Mouse (Mus musculus): Measurements from ENCODE around the gene Poc1b. TPM values are rescaled to one million over a fixed set of nuclear protein-coding genes. Genes with fewer than 3 reads are reported as not detected.
"Not testable (repeated sequence)": the region's sequence is repeated elsewhere in the genome, so short reads cannot be mapped to it uniquely, and the experiment has no call there.

Gene Poc1b
- total RNA-seq, 1 experiment = 3.6 TPM

- Histone ChIP-seq H3K36me3 (ENCODE audit: control insufficient read depth, insufficient read depth, low read length, poor library complexity, severe bottlenecking) (no peaks in the 10 kb centered on the region), H3K9ac (ENCODE audit: insufficient read depth, low read depth, low read length, poor library complexity, severe bottlenecking) (no peak overlapping the region), H3K4me3 (ENCODE audit: insufficient read depth in 1 of 2, low read depth in 1 of 2, low read length in 2 of 2, poor library complexity in 1 of 2, severe bottlenecking in 1 of 2) (no peak overlapping the region), H3K27ac (ENCODE audit: insufficient read depth, low read depth, low read length, poor library complexity, severe bottlenecking) (no peak overlapping the region), H3K4me1 (ENCODE audit: control insufficient read depth in 2 of 2, insufficient read depth in 2 of 2, low read length in 2 of 2, poor library complexity in 1 of 2) (peaks cover 1 to 16% of the 10 kb centered on the region in 2 experiments; a peak in 2 of 4 replicates), H3K9me3 (ENCODE audit: control insufficient read depth, insufficient read depth, low read depth, low read length) (no peaks in the 10 kb centered on the region)
- TF ChIP-seq ZC3H11A (IDR thresholded peaks at IDR 0.05; ENCODE audit: borderline replicate concordance, low read depth, low read length) (no peak), ZNF384 (IDR thresholded peaks at IDR 0.05; ENCODE audit: low read depth, low read length) (no peak), CHD2 (IDR thresholded peaks at IDR 0.05; ENCODE audit: low read depth, low read length) (no peak), HCFC1 (IDR thresholded peaks at IDR 0.05; ENCODE audit: borderline replicate concordance, insufficient read depth, low read length) (no peak), MAFK (IDR thresholded peaks at IDR 0.05; ENCODE audit: insufficient read depth, low read depth, low read length) (no peak)
- in situ Hi-C loops (cut with MboI; ENCODE audit: low sequenced_read_pairs in 2 of 2, unreplicated experiment in 2 of 2) = no loop called here
- no peak for DNase-seq (ENCODE audit: low read depth, low spot score)
Observed at GRCm38 (mm10) chr10:99211021-99211420, 104.2 kb downstream of the Poc1b start.

- Histone ChIP-seq H3K9me3 (ENCODE audit: control insufficient read depth, insufficient read depth, low read depth, low read length) (no peaks in the 10 kb centered on the region), H3K4me1 (ENCODE audit: control insufficient read depth in 2 of 2, insufficient read depth in 2 of 2, low read length in 2 of 2, poor library complexity in 1 of 2) (peaks cover 1 to 15% of the 10 kb centered on the region in 2 experiments; a peak in 2 of 4 replicates), H3K4me3 (ENCODE audit: insufficient read depth in 1 of 2, low read depth in 1 of 2, low read length in 2 of 2, poor library complexity in 1 of 2, severe bottlenecking in 1 of 2) (no peak overlapping the region), H3K27ac (ENCODE audit: insufficient read depth, low read depth, low read length, poor library complexity, severe bottlenecking) (no peak overlapping the region), H3K36me3 (ENCODE audit: control insufficient read depth, insufficient read depth, low read length, poor library complexity, severe bottlenecking) (no peaks in the 10 kb centered on the region), H3K9ac (ENCODE audit: insufficient read depth, low read depth, low read length, poor library complexity, severe bottlenecking) (no peak overlapping the region)
- in situ Hi-C loops (cut with MboI; ENCODE audit: low sequenced_read_pairs in 2 of 2, unreplicated experiment in 2 of 2) = no loop called here
- DNase-seq (ENCODE audit: low read depth, low spot score) = no peak
- TF ChIP-seq ZC3H11A (IDR thresholded peaks at IDR 0.05; ENCODE audit: borderline replicate concordance, low read depth, low read length) = no peak
- TF ChIP-seq ZNF384 (IDR thresholded peaks at IDR 0.05; ENCODE audit: low read depth, low read length) = no peak
- no peak for TF ChIP-seq MAFK (IDR thresholded peaks at IDR 0.05; ENCODE audit: insufficient read depth, low read depth, low read length)
- no peak for TF ChIP-seq HCFC1 (IDR thresholded peaks at IDR 0.05; ENCODE audit: borderline replicate concordance, insufficient read depth, low read length)
- no peak for TF ChIP-seq CHD2 (IDR thresholded peaks at IDR 0.05; ENCODE audit: low read depth, low read length)
Observed at GRCm38 (mm10) chr10:99211503-99212265, 104.8 kb downstream of the Poc1b start.

DNA sequence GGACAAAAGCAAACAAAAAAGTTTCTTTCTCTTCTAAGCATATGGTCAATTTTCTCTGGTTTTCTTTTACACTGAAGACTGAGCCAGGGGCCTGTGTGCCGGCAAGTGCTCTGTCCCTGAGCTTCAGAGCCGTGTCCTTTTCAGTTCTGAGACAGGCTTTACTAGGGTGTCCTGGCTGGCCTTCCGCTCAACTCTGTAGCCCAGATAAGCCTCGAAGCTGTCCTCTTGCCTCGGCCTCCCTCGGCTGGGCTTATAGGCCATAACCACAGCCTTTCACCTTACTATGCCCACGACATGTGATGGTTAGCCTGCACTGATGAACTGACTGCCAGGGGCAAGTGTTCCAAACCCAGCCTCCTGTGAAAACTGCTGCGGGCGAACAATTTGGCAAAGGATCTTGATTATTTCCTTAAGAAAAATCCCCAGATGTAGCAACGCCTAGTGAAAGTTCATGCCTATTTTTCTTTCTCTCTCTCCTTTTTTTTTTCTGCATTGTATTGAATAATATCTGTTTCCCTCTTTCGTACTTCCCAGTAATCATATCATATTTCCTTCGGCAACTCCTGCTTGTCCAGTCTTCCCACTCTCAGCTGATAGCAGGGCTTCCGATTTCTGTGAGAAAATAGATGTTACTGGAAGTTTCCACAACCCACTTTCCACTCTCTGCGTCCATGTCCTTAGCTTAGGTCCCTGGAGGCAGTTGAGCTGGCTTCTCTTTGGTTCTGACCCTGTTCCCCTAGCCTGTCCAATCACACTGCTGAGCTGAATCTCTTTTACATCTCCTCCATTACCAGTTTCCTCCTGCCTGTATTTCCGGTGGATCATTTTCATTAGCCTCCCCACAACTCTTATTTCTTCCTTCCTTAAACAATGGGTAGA, 107.8 kb downstream of the Poc1b start:
- H3K9ac ChIP-seq (ENCODE audit: insufficient read depth, low read depth, low read length, poor library complexity, severe bottlenecking) = no peak overlapping the region
- in situ Hi-C loops (cut with MboI; ENCODE audit: low sequenced_read_pairs in 2 of 2, unreplicated experiment in 2 of 2) = no loop called here
- DNase-seq (ENCODE audit: low read depth, low spot score) = no peak
- no peaks in the 10 kb centered on the region for H3K9me3 ChIP-seq (ENCODE audit: control insufficient read depth, insufficient read depth, low read depth, low read length)
- no peak overlapping the region for H3K4me3 ChIP-seq (ENCODE audit: insufficient read depth in 1 of 2, low read depth in 1 of 2, low read length in 2 of 2, poor library complexity in 1 of 2, severe bottlenecking in 1 of 2)
- H3K4me1 ChIP-seq (ENCODE audit: control insufficient read depth in 2 of 2, insufficient read depth in 2 of 2, low read length in 2 of 2, poor library complexity in 1 of 2) = 0 out of 4 replicates have a peak, but pooled peaks cover 0 to 3% of the 10 kb centered on the region in 2 experiments
- no peak for TF ChIP-seq CHD2 (IDR thresholded peaks at IDR 0.05; ENCODE audit: low read depth, low read length)
- no peak for TF ChIP-seq ZNF384 (IDR thresholded peaks at IDR 0.05; ENCODE audit: low read depth, low read length)
- no peak for TF ChIP-seq HCFC1 (IDR thresholded peaks at IDR 0.05; ENCODE audit: borderline replicate concordance, insufficient read depth, low read length)
- H3K27ac ChIP-seq (ENCODE audit: insufficient read depth, low read depth, low read length, poor library complexity, severe bottlenecking) = no peak overlapping the region
- H3K36me3 ChIP-seq (ENCODE audit: control insufficient read depth, insufficient read depth, low read length, poor library complexity, severe bottlenecking) = no peaks in the 10 kb centered on the region

GRCm38 (mm10) chr10:99216570-99216969, 109.7 kb downstream of the Poc1b start:
- DNase-seq (ENCODE audit: low read depth, low spot score); H3K9ac ChIP-seq (ENCODE audit: insufficient read depth, low read depth, low read length, poor library complexity, severe bottlenecking); H3K4me3 ChIP-seq (ENCODE audit: insufficient read depth in 1 of 2, low read depth in 1 of 2, low read length in 2 of 2, poor library complexity in 1 of 2, severe bottlenecking in 1 of 2); H3K4me1 ChIP-seq (ENCODE audit: control insufficient read depth in 2 of 2, insufficient read depth in 2 of 2, low read length in 2 of 2, poor library complexity in 1 of 2); in situ Hi-C loops (cut with MboI; ENCODE audit: low sequenced_read_pairs in 2 of 2, unreplicated experiment in 2 of 2); H3K27ac ChIP-seq (ENCODE audit: insufficient read depth, low read depth, low read length, poor library complexity, severe bottlenecking); H3K36me3 ChIP-seq (ENCODE audit: control insufficient read depth, insufficient read depth, low read length, poor library complexity, severe bottlenecking); H3K9me3 ChIP-seq (ENCODE audit: control insufficient read depth, insufficient read depth, low read depth, low read length): not testable (repeated sequence)
